Mouse (Mus musculus): ENCODE data around the gene Fam186a. TPM values are rescaled to one million over a fixed set of nuclear protein-coding genes. Genes with fewer than 3 reads are reported as not detected.
"Not testable (repeated sequence)": the region's sequence is repeated elsewhere in the genome, so short reads cannot be mapped to it uniquely, and the experiment has no call there.

Fam186a gene
- polyA plus RNA-seq, 1 experiment from 2014 or later, result not detected

GRCm38 (mm10) chr15:99917264-99917663 lies 49.6 kb downstream of the Fam186a start:
- Histone ChIP-seq H3K36me3 (no peaks in the 10 kb centered on the region), H3K4me1 (0 out of 2 replicates have a peak, but pooled peaks cover 2% of the 10 kb centered on the region), H3K4me3 (no peak overlapping the region), H3K9me3 (replicated peaks) (no peaks in the 10 kb centered on the region), H3K27me3 (replicated peaks) (no peaks in the 10 kb centered on the region), H3K27ac (no peak overlapping the region), H3K9ac (no peak overlapping the region), H3K4me2 (no peak overlapping the region)
- peak; percentile 51 for ATAC-seq
- 50% methylated on average over 3 of the region's 3 CpGs for WGBS (ENCODE audit: insufficient replicate concordance)

DNA sequence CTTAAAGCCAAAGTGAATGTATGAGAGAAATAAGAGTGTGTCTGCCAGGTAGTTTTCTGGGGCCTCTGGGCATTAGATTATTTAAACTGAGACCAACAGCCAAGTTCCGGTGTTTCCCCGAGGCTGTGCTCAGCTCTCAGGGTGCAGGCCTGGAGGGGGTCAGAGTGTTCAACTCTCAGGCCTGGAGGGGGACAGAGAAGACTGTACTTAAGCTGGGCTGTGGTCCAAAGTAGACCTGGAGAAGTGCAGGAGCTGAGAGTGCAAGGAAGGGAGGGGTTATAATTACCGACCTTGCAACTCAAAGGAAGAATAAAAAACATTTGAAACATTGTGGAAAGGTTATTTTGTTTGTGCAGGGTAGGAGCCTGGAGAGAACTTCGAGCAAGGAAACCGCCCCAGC lies 52.2 kb downstream of the Fam186a start:
- H3K36me3 ChIP-seq, result no peaks in the 10 kb centered on the region
- no peak overlapping the region for H3K4me2 ChIP-seq
- no peaks in the 10 kb centered on the region for H3K9me3 ChIP-seq (replicated peaks)
- ATAC-seq, result no peak
- 0 out of 2 replicates have a peak, but pooled peaks cover 2% of the 10 kb centered on the region for H3K4me1 ChIP-seq
- no peaks in the 10 kb centered on the region for H3K27me3 ChIP-seq (replicated peaks)
- H3K27ac ChIP-seq, result no peak overlapping the region
- H3K4me3 ChIP-seq, result no peak overlapping the region
- H3K9ac ChIP-seq, result no peak overlapping the region
- WGBS (ENCODE audit: insufficient replicate concordance), result 67% methylated on average over 5 of the region's 5 CpGs

DNA sequence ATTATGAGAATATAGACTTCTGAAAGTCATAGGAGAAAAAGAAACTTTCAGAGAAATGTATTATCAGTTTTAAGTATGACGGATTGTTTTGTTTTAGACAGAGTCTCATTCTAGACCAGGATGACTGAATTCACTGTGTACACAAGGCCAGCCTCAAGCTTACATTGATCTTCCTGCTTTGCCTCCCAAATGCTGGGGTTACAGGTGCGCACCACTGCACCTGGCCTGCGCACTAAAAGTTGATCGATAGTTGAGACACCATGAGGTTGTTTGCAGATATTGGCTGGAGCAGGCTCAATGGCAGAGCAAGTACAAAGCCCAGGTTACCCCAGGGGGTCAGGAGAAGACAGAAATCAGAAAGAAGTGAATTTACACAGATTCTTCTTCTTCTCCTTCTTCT lies 55.1 kb downstream of the Fam186a start:
- Histone ChIP-seq H3K4me1 (peaks cover 2% of the 10 kb centered on the region; the same call in 1 of the 2 replicates), H3K27ac (no peak overlapping the region), H3K9ac (no peak overlapping the region), H3K4me2 (no peak overlapping the region), H3K9me3 (replicated peaks) (no peaks in the 10 kb centered on the region), H3K27me3 (replicated peaks) (no peaks in the 10 kb centered on the region), H3K36me3 (no peaks in the 10 kb centered on the region), H3K4me3 (no peak overlapping the region)
- ATAC-seq, result no peak
- WGBS (ENCODE audit: insufficient replicate concordance), result 76% methylated on average over 4 of the region's 4 CpGs

- H3K4me3 ChIP-seq; H3K9ac ChIP-seq; H3K27me3 ChIP-seq (replicated peaks); H3K9me3 ChIP-seq (replicated peaks); H3K36me3 ChIP-seq; H3K4me2 ChIP-seq; H3K4me1 ChIP-seq; H3K27ac ChIP-seq: not testable (repeated sequence)
- peak; percentile 32; the same call in 1 of the 2 replicates for ATAC-seq
- WGBS (ENCODE audit: insufficient replicate concordance), result 34% methylated on average over 14 of the region's 14 CpGs
Observed at GRCm38 (mm10) chr15:99909339-99909996, 57.4 kb downstream of the Fam186a start.

DNA sequence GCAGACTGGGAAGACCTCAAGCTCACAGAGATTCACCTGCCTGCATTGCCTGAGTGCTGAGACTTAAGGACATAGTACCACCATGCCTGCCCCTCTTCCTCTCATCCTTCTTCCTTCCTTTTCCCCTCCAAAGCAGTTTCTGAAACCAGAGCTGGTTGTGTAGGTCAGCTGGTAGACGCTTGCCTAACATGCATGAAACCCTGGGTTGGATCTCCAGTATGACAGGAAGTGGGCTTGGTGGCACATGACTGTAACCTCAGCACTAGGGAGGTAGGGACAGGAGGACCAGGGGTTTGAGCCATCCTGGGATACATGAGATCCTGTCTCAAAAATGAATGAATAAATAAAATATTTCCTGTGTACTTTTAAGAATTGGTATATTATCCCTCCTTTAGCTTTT lies 59.3 kb downstream of the Fam186a start:
- H3K9ac ChIP-seq, result no peak overlapping the region
- WGBS (ENCODE audit: insufficient replicate concordance), result 27% methylated on average over 1 of the region's 1 CpGs
- no peaks in the 10 kb centered on the region; the same call in 1 of the 2 replicates for H3K4me1 ChIP-seq
- no peak overlapping the region for H3K4me3 ChIP-seq
- H3K27me3 ChIP-seq (replicated peaks), result no peaks in the 10 kb centered on the region
- H3K27ac ChIP-seq, result no peak overlapping the region
- no peak for ATAC-seq
- H3K36me3 ChIP-seq, result no peaks in the 10 kb centered on the region
- H3K9me3 ChIP-seq (replicated peaks), result no peaks in the 10 kb centered on the region
- no peak overlapping the region for H3K4me2 ChIP-seq

- H3K36me3 ChIP-seq, result no peaks in the 10 kb centered on the region
- H3K4me3 ChIP-seq, result no peak overlapping the region
- ATAC-seq, result no peak
- no peaks in the 10 kb centered on the region for H3K27me3 ChIP-seq (replicated peaks)
- H3K9me3 ChIP-seq (replicated peaks), result no peaks in the 10 kb centered on the region
- H3K9ac ChIP-seq, result no peak overlapping the region
- 66% methylated on average over 4 of the region's 4 CpGs for WGBS (ENCODE audit: insufficient replicate concordance)
- H3K27ac ChIP-seq, result no peak overlapping the region
- H3K4me1 ChIP-seq, result no peaks in the 10 kb centered on the region; the same call in 1 of the 2 replicates
- no peak overlapping the region for H3K4me2 ChIP-seq
Observed at GRCm38 (mm10) chr15:99907041-99907440, 59.8 kb downstream of the Fam186a start.

DNA sequence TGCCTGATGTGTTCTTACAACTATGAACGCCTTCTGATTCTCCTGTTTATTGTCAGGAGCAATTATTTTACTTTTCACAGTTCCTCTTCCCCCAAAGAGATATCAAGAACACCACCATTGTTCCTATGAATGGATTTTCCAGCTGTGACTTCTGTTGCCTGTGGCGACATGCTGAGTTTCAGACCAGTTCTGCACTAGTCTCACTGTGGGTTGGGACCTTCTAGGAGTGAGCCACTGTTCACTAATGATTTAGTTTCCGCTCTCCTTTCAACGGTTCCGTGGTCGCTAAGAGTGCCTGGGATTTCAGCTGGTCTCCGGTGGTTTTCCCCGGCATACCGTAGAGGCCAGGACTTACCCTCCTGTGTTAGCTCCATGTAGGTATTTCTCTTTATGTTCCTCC lies 62.0 kb downstream of the Fam186a start:
- no peak for ATAC-seq
- 78% methylated on average over 9 of the region's 9 CpGs for WGBS (ENCODE audit: insufficient replicate concordance)

GRCm38 (mm10) chr15:99904333-99904732 lies 62.5 kb downstream of the Fam186a start:
- no peaks in the 10 kb centered on the region; the same call in 1 of the 2 replicates for H3K4me1 ChIP-seq
- H3K27ac ChIP-seq, result no peak overlapping the region
- no peak overlapping the region for H3K4me3 ChIP-seq
- WGBS (ENCODE audit: insufficient replicate concordance), result 5% methylated on average over 4 of the region's 4 CpGs
- H3K9me3 ChIP-seq (replicated peaks), result no peaks in the 10 kb centered on the region
- no peak overlapping the region for H3K9ac ChIP-seq
- no peaks in the 10 kb centered on the region for H3K36me3 ChIP-seq
- H3K27me3 ChIP-seq (replicated peaks), result no peaks in the 10 kb centered on the region
- no peak overlapping the region for H3K4me2 ChIP-seq
- no peak for ATAC-seq

More for the DNA sequence above, 62.0 kb downstream of the Fam186a start:
- Histone ChIP-seq H3K4me2 (no peak overlapping the region), H3K27ac (no peak overlapping the region), H3K4me1 (no peaks in the 10 kb centered on the region; the same call in 1 of the 2 replicates), H3K36me3 (no peaks in the 10 kb centered on the region), H3K4me3 (no peak overlapping the region), H3K27me3 (replicated peaks) (no peaks in the 10 kb centered on the region), H3K9ac (no peak overlapping the region), H3K9me3 (replicated peaks) (no peaks in the 10 kb centered on the region)

DNA sequence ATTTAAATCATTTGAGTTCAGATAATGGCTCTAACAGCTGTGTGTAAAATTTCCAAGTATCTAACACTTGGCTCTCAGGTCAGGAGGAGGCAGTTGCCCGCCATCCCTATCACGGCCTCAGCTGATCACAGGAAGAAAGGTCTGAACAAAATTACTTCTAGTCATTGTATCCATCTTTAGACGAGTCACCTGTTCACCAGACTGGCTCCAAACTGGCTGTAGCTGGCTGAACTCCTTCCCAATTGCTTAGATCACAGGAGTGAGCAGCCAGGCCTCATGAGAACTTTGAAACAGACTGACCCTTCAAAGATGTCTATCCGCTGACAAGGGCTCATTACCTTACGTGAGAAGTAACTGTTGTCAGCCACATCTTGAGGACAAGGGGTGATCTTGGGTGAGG lies 63.6 kb downstream of the Fam186a start:
- Histone ChIP-seq H3K9me3 (replicated peaks) (no peaks in the 10 kb centered on the region), H3K4me2 (peak overlapping the region; percentile 20), H3K4me1 (no peaks in the 10 kb centered on the region; the same call in 1 of the 2 replicates), H3K36me3 (no peaks in the 10 kb centered on the region), H3K9ac (no peak overlapping the region), H3K27ac (no peak overlapping the region; the same call in 1 of the 2 replicates), H3K4me3 (no peak overlapping the region), H3K27me3 (replicated peaks) (no peaks in the 10 kb centered on the region)
- no peak for ATAC-seq
- WGBS (ENCODE audit: insufficient replicate concordance), result 74% methylated on average over 5 of the region's 5 CpGs

DNA sequence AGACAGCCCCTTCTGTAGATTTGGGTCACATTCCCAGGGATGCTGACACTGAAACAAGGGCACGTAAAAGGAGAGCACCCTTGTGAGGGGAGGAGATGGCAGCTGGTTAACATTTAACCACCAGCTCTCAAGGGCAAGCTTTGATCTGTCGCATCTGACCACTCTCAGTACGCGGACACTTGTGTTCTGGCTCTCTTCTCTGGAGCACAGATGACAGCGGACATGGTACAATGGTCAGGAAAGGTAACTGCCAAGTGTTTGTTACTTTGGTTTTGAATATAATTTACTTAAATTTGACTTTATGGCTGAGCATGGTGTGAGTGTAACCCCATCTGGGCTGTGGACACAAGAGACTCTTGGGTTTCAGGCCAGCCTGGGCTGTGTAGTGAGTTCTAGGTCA lies 64.1 kb downstream of the Fam186a start:
- no peak for ATAC-seq
- H3K9ac ChIP-seq, result no peak overlapping the region
- no peak overlapping the region; the same call in 1 of the 2 replicates for H3K27ac ChIP-seq
- no peaks in the 10 kb centered on the region for H3K36me3 ChIP-seq
- no peak overlapping the region for H3K4me3 ChIP-seq
- H3K4me2 ChIP-seq, result 0 out of 2 replicates have a peak overlapping the region, but pooled peaks have one; percentile 20
- 68% methylated on average over 5 of the region's 5 CpGs for WGBS (ENCODE audit: insufficient replicate concordance)
- no peaks in the 10 kb centered on the region for H3K27me3 ChIP-seq (replicated peaks)
- H3K4me1 ChIP-seq, result peaks cover 4% of the 10 kb centered on the region; the same call in 1 of the 2 replicates
- no peaks in the 10 kb centered on the region for H3K9me3 ChIP-seq (replicated peaks)

DNA sequence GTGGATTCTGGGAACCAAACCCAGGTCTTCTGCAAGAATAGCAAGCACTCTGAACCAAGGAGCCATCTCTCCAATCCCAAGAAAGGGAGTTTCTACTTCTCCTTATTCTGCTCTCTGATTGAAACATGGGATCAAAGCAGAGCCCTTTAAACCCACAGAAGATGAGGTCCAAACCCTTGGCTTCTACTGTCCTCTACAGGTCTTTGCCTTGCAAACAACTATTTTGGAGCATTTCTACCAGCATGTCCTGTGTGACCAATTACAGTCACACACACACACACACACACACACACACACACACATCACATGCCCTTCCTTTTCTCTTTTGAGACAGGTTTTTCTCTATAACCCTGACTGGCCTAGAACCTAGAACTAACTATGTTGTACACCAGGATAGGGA lies 70.2 kb downstream of the Fam186a start:
- ATAC-seq, result no peak
- Histone ChIP-seq H3K27me3 (replicated peaks) (no peaks in the 10 kb centered on the region), H3K4me1 (peaks cover 11% of the 10 kb centered on the region; the same call in 1 of the 2 replicates), H3K9me3 (replicated peaks) (no peaks in the 10 kb centered on the region), H3K36me3 (no peaks in the 10 kb centered on the region), H3K27ac (no peak overlapping the region), H3K9ac (no peak overlapping the region), H3K4me3 (no peak overlapping the region), H3K4me2 (no peak overlapping the region)

DNA sequence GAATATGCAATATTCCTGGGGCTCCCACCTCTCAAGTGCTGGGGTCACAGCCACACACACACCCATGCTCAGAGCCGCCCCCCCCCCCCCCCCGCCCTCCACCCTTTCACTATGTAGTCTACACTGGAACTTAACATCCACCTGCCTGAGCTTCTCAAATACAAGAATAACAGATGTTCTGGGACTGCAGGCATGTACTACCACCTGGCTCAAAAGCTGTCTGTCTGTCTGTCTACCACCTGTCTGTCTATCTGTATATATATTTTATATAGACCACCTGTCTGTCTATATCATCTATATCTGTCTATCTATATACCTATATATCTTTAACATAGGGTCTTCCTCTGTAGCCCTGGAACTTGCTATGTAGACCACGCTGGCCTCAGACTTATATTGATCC lies 75.5 kb downstream of the Fam186a start:
- H3K9ac ChIP-seq, result no peak overlapping the region
- no peak for ATAC-seq
- H3K4me1 ChIP-seq, result 0 out of 2 replicates have a peak, but pooled peaks cover 2% of the 10 kb centered on the region
- 49% methylated on average over 2 of the region's 3 CpGs for WGBS (ENCODE audit: insufficient replicate concordance)
- H3K27me3 ChIP-seq (replicated peaks), result 0 out of 2 replicates have a peak, but pooled peaks cover 4% of the 10 kb centered on the region
- no peak overlapping the region for H3K27ac ChIP-seq
- no peak overlapping the region for H3K4me3 ChIP-seq
- H3K4me2 ChIP-seq, result 0 out of 2 replicates have a peak overlapping the region, but pooled peaks have one; percentile 33
- H3K9me3 ChIP-seq (replicated peaks), result no peaks in the 10 kb centered on the region
- no peaks in the 10 kb centered on the region for H3K36me3 ChIP-seq

Measured in liver, embryonic 12.5 days (tissue).